In genomic region chr17:31519946-31520838, GRCm38 (mm10) we compare ENCODE assay signal across 8 mouse cellular contexts. TPM values are rescaled to one million over a fixed set of nuclear protein-coding genes. Genes with fewer than 3 reads are reported as not detected.
DNase-seq lines count a peak whose midpoint lies in the region; ATAC-seq lines count a peak whose summit lies in the region.

TSS of gene Wdr4 (minus strand) at chr17:31519980.
TSS of gene Ndufv3 (plus strand) at chr17:31520115.

- ATAC-seq in erythroblast, adult 5-6 weeks (replicated peaks; ENCODE audit: low FRiP score, poor library complexity, severe bottlenecking): peak; percentile 97
- peak; percentile 98 for ATAC-seq in kidney, embryonic 15.5 days (replicated peaks; ENCODE audit: low FRiP score)
- ATAC-seq in monocyte, adult 5-6 weeks (replicated peaks; ENCODE audit: insufficient number of reproducible peaks, low FRiP score, low TSS enrichment, poor library complexity, severe bottlenecking): peak; percentile 99

- no peaks in the 10 kb centered on the region for H3K27me3 ChIP-seq in heart, embryonic 10.5 days (ENCODE audit: insufficient read depth, poor library complexity, severe bottlenecking)
- H3K27me3 ChIP-seq in kidney, embryonic 15.5 days: no peaks in the 10 kb centered on the region

- H3K4me1 ChIP-seq in heart, embryonic 10.5 days: peaks cover 22% of the 10 kb centered on the region
- peaks cover 19% of the 10 kb centered on the region for H3K4me1 ChIP-seq in kidney, embryonic 15.5 days

- H3K36me3 ChIP-seq in heart, embryonic 10.5 days: peaks cover 24% of the 10 kb centered on the region
- H3K36me3 ChIP-seq in kidney, embryonic 15.5 days: peaks cover 23% of the 10 kb centered on the region

- H3K27ac ChIP-seq in heart, embryonic 10.5 days: peak within 1 kb of the TSS; percentile 91
- peak within 1 kb of the TSS; percentile 82 for H3K27ac ChIP-seq in kidney, embryonic 15.5 days

- under 1% methylated on average over 45 of the region's 45 CpGs for WGBS in heart, embryonic 10.5 days
- under 1% methylated on average over 45 of the region's 45 CpGs for WGBS in kidney, embryonic 15.5 days

- peak within 1 kb of the TSS; percentile 65 for H3K4me2 ChIP-seq in kidney, embryonic 15.5 days

- H3K9ac ChIP-seq in kidney, embryonic 15.5 days: peak within 1 kb of the TSS; percentile 71

- peak; percentile 99 for DNase-seq in B cell, adult 2 months
- DNase-seq in brain, adult 2 months (ENCODE audit: low read depth, low spot score): peak; percentile 100
- peak; percentile 99 for DNase-seq in heart, embryonic 10.5 days (ENCODE audit: low spot score)
- DNase-seq in liver: peak; percentile 99
- peak; percentile 99 for DNase-seq in spleen, postnatal 4 days (ENCODE audit: low spot score in 2 of 2)

- peak within 1 kb of the TSS; percentile 88 for H3K4me3 ChIP-seq in heart, embryonic 10.5 days
- peak within 1 kb of the TSS; percentile 80 for H3K4me3 ChIP-seq in kidney, embryonic 15.5 days (replicated peaks)

- no peaks in the 10 kb centered on the region for H3K9me3 ChIP-seq in heart, embryonic 10.5 days
- H3K9me3 ChIP-seq in kidney, embryonic 15.5 days (replicated peaks): no peaks in the 10 kb centered on the region

RNA-seq across cellular contexts. Expression of gene Wdr4, which starts in this region (rescaled TPM):
- 1.0 and 1.9 TPM in 2 replicates for total RNA-seq in erythroblast, adult 5-6 weeks (2015; ENCODE audit: low replicate concordance)
- total RNA-seq in erythroblast, adult 5-6 weeks (2017; ENCODE audit: low replicate concordance): 4.3 and 8.6 TPM in 2 replicates
- polyA plus RNA-seq in heart, embryonic 10.5 days (2016; fragmentation: Nextera tagmentation; extraction: Ambion mirVana): 38.2 and 49.3 TPM in 2 replicates
- polyA plus RNA-seq in kidney, embryonic 15.5 days (2015; fragmentation: Nextera tagmentation; extraction: Ambion mirVana): 46.5 and 49.6 TPM in 2 replicates
- 4.3 to 6.1 TPM (median 5.3 TPM) in 3 replicates for total RNA-seq in monocyte, adult 5-6 weeks (2017)

RNA-seq across cellular contexts. Expression of gene Ndufv3, which starts in this region (rescaled TPM):
- total RNA-seq in erythroblast, adult 5-6 weeks (2015; ENCODE audit: low replicate concordance): 35.9 and 40.1 TPM in 2 replicates
- total RNA-seq in erythroblast, adult 5-6 weeks (2017; ENCODE audit: low replicate concordance): 41.1 and 65.8 TPM in 2 replicates
- 392 and 480 TPM in 2 replicates for polyA plus RNA-seq in heart, embryonic 10.5 days (2016; fragmentation: Nextera tagmentation; extraction: Ambion mirVana)
- 261 TPM in 2 replicates for polyA plus RNA-seq in kidney, embryonic 15.5 days (2015; fragmentation: Nextera tagmentation; extraction: Ambion mirVana)
- total RNA-seq in monocyte, adult 5-6 weeks (2017): 166 to 246 TPM (median 210 TPM) in 3 replicates

Comparison
In these comparisons a context has a peak if more than half of its experiments do, and no peak if none do; other contexts are left out.
1. Peak in every context shown above with its lines: DNase-seq, ATAC-seq, H3K4me3 ChIP-seq and H3K27ac ChIP-seq.